Mouse (Mus musculus): ENCODE data around the gene Mad2l1bp. TPM values are rescaled to one million over a fixed set of nuclear protein-coding genes. Genes with fewer than 3 reads are reported as not detected.

Gene Mad2l1bp
- 10 to 100 TPM; 11.9 to 13.3 TPM for total RNA-seq (2021)
- long read RNA-seq, experiment 1, partial matches to known transcripts = 0 of 1 reads
- long read RNA-seq, experiment 1, other reads (novel, unspliced or antisense) = 0 of 1 reads
- long read RNA-seq, experiment 2, transcript Mad2l1bp-201 (3 exons, 1,272 nt) = major isoform, 32 of 33 reads
- long read RNA-seq, experiment 2, partial matches to known transcripts = 0 of 33 reads
- long read RNA-seq, experiment 2, other reads (novel, unspliced or antisense) = 1 of 33 reads

- DNase-seq (ENCODE audit: low spot score in 2 of 2) = peak; percentile 75 to 78
Observed at GRCm38 (mm10) chr17:46152847-46153782, at the start of gene Mad2l1bp. Gene Mad2l1bp, minus strand, starts transcription at chr17:46153553.

GRCm38 (mm10) chr17:46203078-46203477 lies 49.7 kb upstream of the Mad2l1bp start:
- peak; percentile 41 for DNase-seq (ENCODE audit: low spot score in 2 of 2)

GRCm38 (mm10) chr17:46202421-46203071 lies 49.2 kb upstream of the Mad2l1bp start, which contains the start of the genes Polh and Xpo5:
Gene Polh, minus strand, starts transcription at chr17:46202645.
Gene Xpo5, plus strand, starts transcription at chr17:46202782.
- DNase-seq (ENCODE audit: low spot score in 2 of 2) = peak; percentile 92 to 94

GRCm38 (mm10) chr17:46201151-46201550 lies 47.8 kb upstream of the Mad2l1bp start:
- no peak for DNase-seq (ENCODE audit: low spot score in 2 of 2)

- no peak for DNase-seq (ENCODE audit: low spot score in 2 of 2)
Observed at GRCm38 (mm10) chr17:46188829-46189228, 35.5 kb upstream of the Mad2l1bp start.

- DNase-seq (ENCODE audit: low spot score in 2 of 2) = no peak
Observed at GRCm38 (mm10) chr17:46182273-46182672, 28.9 kb upstream of the Mad2l1bp start.

- DNase-seq (ENCODE audit: low spot score in 2 of 2) = no peak
Observed at GRCm38 (mm10) chr17:46170538-46170937, 17.2 kb upstream of the Mad2l1bp start.

- DNase-seq (ENCODE audit: low spot score in 2 of 2) = no peak
Observed at GRCm38 (mm10) chr17:46168768-46169167, 15.4 kb upstream of the Mad2l1bp start.

GRCm38 (mm10) chr17:46168318-46168717 lies 15.0 kb upstream of the Mad2l1bp start:
- no peak for DNase-seq (ENCODE audit: low spot score in 2 of 2)

- peak in 1 of 2 experiments; percentile 31 for DNase-seq (ENCODE audit: low spot score in 2 of 2)
Observed at GRCm38 (mm10) chr17:46167014-46167413, 13.7 kb upstream of the Mad2l1bp start.

GRCm38 (mm10) chr17:46166270-46166669 lies 12.9 kb upstream of the Mad2l1bp start:
- DNase-seq (ENCODE audit: low spot score in 2 of 2) = no peak

- no peak for DNase-seq (ENCODE audit: low spot score in 2 of 2)
Observed at GRCm38 (mm10) chr17:46165460-46165859, 12.1 kb upstream of the Mad2l1bp start.

GRCm38 (mm10) chr17:46164791-46165190 lies 11.4 kb upstream of the Mad2l1bp start:
- DNase-seq (ENCODE audit: low spot score in 2 of 2) = no peak

- no peak for DNase-seq (ENCODE audit: low spot score in 2 of 2)
Observed at GRCm38 (mm10) chr17:46164301-46164700, 10.9 kb upstream of the Mad2l1bp start.

GRCm38 (mm10) chr17:46162951-46163421 lies 9.6 kb upstream of the Mad2l1bp start:
- DNase-seq (ENCODE audit: low spot score in 2 of 2) = no peak

- no peak for DNase-seq (ENCODE audit: low spot score in 2 of 2)
Observed at GRCm38 (mm10) chr17:46162551-46162950, 9.2 kb upstream of the Mad2l1bp start.

- DNase-seq (ENCODE audit: low spot score in 2 of 2) = no peak
Observed at GRCm38 (mm10) chr17:46161710-46162109, 8.4 kb upstream of the Mad2l1bp start.

GRCm38 (mm10) chr17:46161179-46161578 lies 7.8 kb upstream of the Mad2l1bp start:
- DNase-seq (ENCODE audit: low spot score in 2 of 2) = no peak

GRCm38 (mm10) chr17:46160686-46161085 lies 7.3 kb upstream of the Mad2l1bp start, which contains the start of gene Gtpbp2:
Gene Gtpbp2, plus strand, starts transcription at chr17:46161032.
- DNase-seq (ENCODE audit: low spot score in 2 of 2) = peak; percentile 80 to 85

- DNase-seq (ENCODE audit: low spot score in 2 of 2) = peak; percentile 89 to 90
Observed at GRCm38 (mm10) chr17:46160090-46160662, 6.8 kb upstream of the Mad2l1bp start.

GRCm38 (mm10) chr17:46159236-46159635 lies 5.9 kb upstream of the Mad2l1bp start:
- DNase-seq (ENCODE audit: low spot score in 2 of 2) = no peak

All from adrenal gland, adult 18-20 months (tissue).